Mouse (Mus musculus) brain, embryonic 14.5 days (tissue): ENCODE measurements around the gene Stkld1.

Experiments used
- CTCF ChIP-seq: fragments of 200-500 bp; IDR thresholded peaks from 2 replicates; pipeline ENCODE4 v1.5.1; 2012; ENCODE audit warnings: inconsistent platforms, mild to moderate bottlenecking, moderate library complexity, borderline replicate concordance; ENCODE audit not compliant: insufficient read depth, insufficient read length; ENCODE audit errors: extremely low read depth
- POLR2A ChIP-seq: fragments of 200-500 bp; IDR thresholded peaks from 2 replicates; pipeline ENCODE4 v1.6.1; 2012; ENCODE audit warnings: mild to moderate bottlenecking, inconsistent platforms, borderline replicate concordance; ENCODE audit not compliant: poor library complexity, insufficient read depth, insufficient read length, severe bottlenecking; ENCODE audit errors: extremely low read depth

DNA sequence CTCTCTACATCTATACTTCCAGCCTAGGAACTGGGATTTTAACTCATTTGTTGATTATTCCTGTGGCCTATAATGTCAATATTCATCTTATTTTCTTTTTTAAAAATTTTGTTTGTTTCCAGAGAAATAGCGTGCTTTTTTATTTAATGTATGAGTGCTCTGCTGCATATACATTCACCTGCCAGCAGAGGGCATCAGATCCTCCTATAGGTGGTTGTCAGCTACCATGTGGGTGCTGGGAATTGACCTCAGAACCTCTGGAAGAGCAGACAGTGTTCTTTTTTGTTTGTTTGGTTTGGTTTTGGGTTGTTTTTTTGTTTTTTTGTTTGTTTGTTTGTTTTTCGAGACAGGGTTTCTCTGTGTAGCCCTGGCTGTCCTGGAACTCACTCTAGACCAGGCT is 33.4 kb downstream of the Stkld1 start:
- no peak for TF ChIP-seq CTCF
- TF ChIP-seq POLR2A: no peak
